Mouse (Mus musculus) liver, postnatal 0 days (tissue): Measurements from ENCODE around the gene Rfc2. TPM values are rescaled to one million over a fixed set of nuclear protein-coding genes. Genes with fewer than 3 reads are reported as not detected.

ENCODE experiments used
- ATAC-seq: fragments of 200-750 bp; cut with Nextera tagmentation; 2 replicates; pipeline ENCODE4 v1.8.0; 2017; ENCODE audit warnings: mild to moderate bottlenecking, moderate library complexity
- DNase-seq: peaks from one replicate; pipeline ENCODE4 v3.0.0-alpha.2; 2016
- H3K27ac ChIP-seq: fragments of 300-500 bp; sonication (generic); 2 replicates; pipeline ENCODE4 v1.5.1; 2014; ENCODE audit warnings: antibody characterized with exemption, moderate library complexity, mild to moderate bottlenecking, low read depth
- H3K27me3 ChIP-seq: fragments of 300-500 bp; sonication (generic); 2 replicates; pipeline ENCODE4 v1.6.1; 2014; ENCODE audit warnings: low read length, control low read depth, mixed read lengths; ENCODE audit not compliant: insufficient read depth
- H3K36me3 ChIP-seq: fragments of 300-500 bp; sonication (generic); replicated peaks from 2 replicates; pipeline ENCODE4 v1.6.1; 2014; ENCODE audit warnings: mild to moderate bottlenecking, control low read depth, low read length, moderate library complexity, mixed read lengths; ENCODE audit not compliant: insufficient read depth
- H3K4me1 ChIP-seq: fragments of 300-500 bp; sonication (generic); 2 replicates; pipeline ENCODE4 v1.6.1; 2014; ENCODE audit warnings: antibody characterized with exemption, mild to moderate bottlenecking, control low read depth; ENCODE audit not compliant: insufficient read depth
- H3K4me2 ChIP-seq: fragments of 300-500 bp; sonication (generic); 2 replicates; pipeline ENCODE4 v1.6.1; 2014; ENCODE audit warnings: low read depth, mild to moderate bottlenecking, low read length, moderate library complexity, mixed read lengths
- H3K4me3 ChIP-seq: fragments of 300-500 bp; sonication (generic); 2 replicates; pipeline ENCODE4 v1.5.1; 2014; ENCODE audit warnings: low read depth, low read length
- H3K9ac ChIP-seq: fragments of 300-500 bp; sonication (generic); replicated peaks from 2 replicates; pipeline ENCODE4 v1.6.1; 2014; ENCODE audit warnings: mild to moderate bottlenecking, moderate library complexity
- H3K9me3 ChIP-seq: fragments of 300-500 bp; sonication (generic); 2 replicates; pipeline ENCODE4 v1.6.1; 2016; ENCODE audit warnings: mild to moderate bottlenecking, control low read depth, low read length, mixed read lengths
- CTCF ChIP-seq: sonication (generic); IDR thresholded peaks from 2 replicates; pipeline ENCODE4 v1.5.1; 2016; ENCODE audit warnings: antibody characterized with exemption, low read depth
- EP300 ChIP-seq: IDR thresholded peaks from 2 replicates; pipeline ENCODE4 v1.6.1; 2016; ENCODE audit warnings: antibody characterized with exemption, low read depth, mild to moderate bottlenecking
- WGBS: fragments of 180-500 bp; shearing (Covaris S2); extraction: QIAGEN DNeasy Blood & Tissue Kit; methylation state at CpG from one replicate; pipeline ENCODE4 v1.1.7; 2014; ENCODE audit not compliant: insufficient replicate concordance; 5-methylcytosine and 5-hydroxymethylcytosine counted together
- polyA plus RNA-seq: library from polyadenylated mRNA; unstranded; fragments of >200 nt; fragmentation: Nextera tagmentation; extraction: Ambion mirVana; gene quantifications from 2 replicates; pipeline ENCODE4 v1.2.1, GENCODE M21; 2015

Rfc2 gene
- polyA plus RNA-seq, 1 experiment from 2014 or later, result 81.4 TPM

GRCm38 (mm10) chr5:134544516-134545241, 36.5 kb upstream of the Rfc2 start:
- no peak for TF ChIP-seq EP300
- Histone ChIP-seq H3K27me3 (no peaks in the 10 kb centered on the region), H3K9ac (no peak overlapping the region), H3K4me2 (no peak overlapping the region), H3K4me3 (no peak overlapping the region), H3K9me3 (no peaks in the 10 kb centered on the region), H3K36me3 (no peaks in the 10 kb centered on the region), H3K27ac (no peak overlapping the region), H3K4me1 (peaks cover 15% of the 10 kb centered on the region)
- DNase-seq, result no peak
- WGBS, result 73% methylated on average over 19 of the region's 19 CpGs
- no peak for ATAC-seq

DNA sequence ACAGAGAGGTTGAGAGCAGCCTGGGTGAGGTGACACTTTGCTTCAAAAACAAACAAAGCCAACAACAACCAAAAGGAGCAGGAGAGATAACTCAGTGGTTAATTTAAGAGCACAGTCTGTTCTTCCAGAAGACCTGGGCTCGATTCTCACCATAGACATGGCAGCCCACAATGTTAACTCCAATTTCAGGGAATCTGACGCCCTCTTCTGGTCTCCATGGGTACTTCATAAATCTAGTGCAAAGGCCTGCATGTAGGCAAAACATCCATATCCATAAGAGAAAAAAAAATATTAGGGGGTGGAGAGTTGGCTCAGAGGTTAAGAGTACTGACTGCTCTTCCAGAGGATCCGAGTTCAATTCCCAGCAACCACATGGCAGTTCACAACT, 35.9 kb upstream of the Rfc2 start:
- peaks cover 13% of the 10 kb centered on the region for H3K4me1 ChIP-seq
- no peak overlapping the region for H3K4me3 ChIP-seq
- no peaks in the 10 kb centered on the region for H3K36me3 ChIP-seq
- DNase-seq (no peak), ATAC-seq (no peak)
- WGBS, result 71% methylated on average over 3 of the region's 3 CpGs
- H3K9me3 ChIP-seq, result no peaks in the 10 kb centered on the region
- H3K27me3 ChIP-seq, result no peaks in the 10 kb centered on the region
- no peak overlapping the region for H3K4me2 ChIP-seq
- H3K9ac ChIP-seq, result no peak overlapping the region
- no peak overlapping the region for H3K27ac ChIP-seq
- no peak for TF ChIP-seq EP300
- peak; percentile 51 for TF ChIP-seq CTCF

DNA sequence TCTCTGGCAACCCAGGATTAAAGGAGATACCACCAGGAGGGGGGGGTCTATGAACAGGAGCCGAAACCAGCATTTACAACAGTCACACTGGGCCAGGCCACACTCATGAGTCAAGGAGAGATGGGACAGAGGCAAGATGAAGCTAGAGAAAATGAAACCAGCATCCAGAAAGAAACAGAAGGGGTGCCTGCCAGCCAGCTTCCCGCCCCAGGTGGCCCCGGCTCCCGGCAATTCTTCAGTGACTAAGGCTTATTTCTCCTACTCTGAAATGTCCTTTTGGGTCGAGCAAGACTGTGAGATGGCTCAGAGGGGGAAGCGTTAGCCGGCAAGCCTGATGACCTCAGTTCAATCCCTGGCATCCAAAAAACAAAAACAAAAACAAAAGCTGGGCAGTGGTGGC, 34.4 kb upstream of the Rfc2 start:
- DNase-seq (no peak), ATAC-seq (no peak)
- H3K9me3 ChIP-seq, result no peaks in the 10 kb centered on the region
- no peak overlapping the region for H3K9ac ChIP-seq
- H3K27ac ChIP-seq, result no peak overlapping the region
- 77% methylated on average over 7 of the region's 7 CpGs for WGBS
- no peak overlapping the region for H3K4me3 ChIP-seq
- H3K36me3 ChIP-seq, result no peaks in the 10 kb centered on the region
- peaks cover 13% of the 10 kb centered on the region for H3K4me1 ChIP-seq
- TF ChIP-seq CTCF (no peak), EP300 (no peak)
- no peak overlapping the region for H3K4me2 ChIP-seq
- no peaks in the 10 kb centered on the region for H3K27me3 ChIP-seq

DNA sequence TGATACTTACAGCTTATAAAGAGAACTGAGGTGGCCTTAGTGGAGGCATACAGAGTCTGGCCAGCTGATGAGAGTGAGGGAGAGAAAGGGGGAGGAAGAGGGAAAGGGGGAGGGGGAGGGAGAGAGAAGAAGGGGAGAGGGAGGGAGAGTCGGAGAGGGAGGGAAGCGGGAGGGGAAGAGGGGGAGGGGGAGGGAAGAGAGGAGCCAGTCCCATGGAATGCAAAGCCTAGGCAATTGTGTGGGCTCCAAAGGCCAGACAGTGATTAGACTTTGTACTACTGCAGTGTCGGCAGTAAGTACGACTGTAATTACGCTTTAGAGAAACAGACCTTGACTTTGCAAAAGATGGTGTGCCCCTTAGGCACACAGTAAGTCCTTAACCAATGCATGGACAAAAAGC, 32.9 kb upstream of the Rfc2 start:
- Histone ChIP-seq H3K27me3 (no peaks in the 10 kb centered on the region), H3K4me1 (peaks cover 21% of the 10 kb centered on the region), H3K9ac (no peak overlapping the region), H3K27ac (no peak overlapping the region), H3K4me3 (no peak overlapping the region), H3K9me3 (no peaks in the 10 kb centered on the region), H3K36me3 (no peaks in the 10 kb centered on the region), H3K4me2 (no peak overlapping the region)
- DNase-seq, result no peak
- 40% methylated on average over 5 of the region's 5 CpGs for WGBS
- ATAC-seq, result no peak
- TF ChIP-seq EP300 (no peak), CTCF (no peak)

DNA sequence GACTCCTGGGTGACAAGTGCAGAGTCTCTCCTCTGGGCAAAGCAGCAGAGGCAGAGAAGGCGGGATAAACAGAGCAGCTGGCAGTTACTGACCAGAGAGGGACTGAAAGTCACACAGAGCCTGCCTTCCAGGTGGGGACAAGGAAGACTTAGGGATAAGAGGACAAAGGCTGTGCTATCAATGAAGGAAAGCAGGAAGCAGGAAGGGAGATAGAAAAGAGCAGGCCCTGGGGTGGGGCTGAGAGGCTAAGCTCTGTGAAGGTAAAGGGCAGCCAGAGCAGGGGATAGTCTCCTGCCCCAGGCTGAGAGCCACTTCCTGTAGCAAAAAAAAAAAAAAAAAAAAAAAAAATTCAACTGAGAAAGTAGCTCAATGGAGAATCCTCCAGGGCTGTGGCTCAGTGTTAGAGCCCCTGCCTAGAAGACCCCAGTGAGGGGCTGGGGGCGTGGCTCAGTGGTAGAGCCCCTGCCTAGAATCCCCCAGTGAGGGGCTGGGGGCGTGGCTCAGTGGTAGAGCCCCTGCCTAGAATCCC, 31.5 kb upstream of the Rfc2 start:
- no peaks in the 10 kb centered on the region for H3K27me3 ChIP-seq
- H3K4me1 ChIP-seq, result peaks cover 21% of the 10 kb centered on the region
- no peak overlapping the region for H3K9ac ChIP-seq
- DNase-seq (no peak), ATAC-seq (no peak)
- no peak overlapping the region for H3K27ac ChIP-seq
- WGBS, result 78% methylated on average over 2 of the region's 3 CpGs
- H3K4me3 ChIP-seq, result no peak overlapping the region
- H3K36me3 ChIP-seq, result no peaks in the 10 kb centered on the region
- H3K9me3 ChIP-seq, result no peaks in the 10 kb centered on the region
- H3K4me2 ChIP-seq, result no peak overlapping the region
- TF ChIP-seq EP300, result no peak
- TF ChIP-seq CTCF, result no peak

GRCm38 (mm10) chr5:134550836-134551232, 30.3 kb upstream of the Rfc2 start:
- Histone ChIP-seq H3K9ac (peak overlapping the region; percentile 73), H3K27me3 (no peaks in the 10 kb centered on the region), H3K9me3 (no peaks in the 10 kb centered on the region), H3K36me3 (no peaks in the 10 kb centered on the region), H3K4me1 (peaks cover 24% of the 10 kb centered on the region), H3K4me2 (peak overlapping the region; percentile 95), H3K4me3 (peak overlapping the region; percentile 69; the same call in 1 of the 2 replicates), H3K27ac (peak overlapping the region; percentile 36; the same call in 1 of the 2 replicates)
- DNase-seq (no peak), ATAC-seq (no peak)
- TF ChIP-seq EP300 (no peak), CTCF (no peak)
- 22% methylated on average over 6 of the region's 6 CpGs for WGBS
